Mouse (Mus musculus): ENCODE data around the gene Endod1. TPM values are rescaled to one million over a fixed set of nuclear protein-coding genes. Genes with fewer than 3 reads are reported as not detected.

The Endod1 gene
- polyA plus RNA-seq, 1 experiment from 2014 or later: 18.3 TPM

GRCm38 (mm10) chr9:14342041-14342668, 39.2 kb downstream of the Endod1 start:
- H3K36me3 ChIP-seq (ENCODE audit: insufficient read depth, low read length): no peaks in the 10 kb centered on the region
- no peak overlapping the region for H3K27ac ChIP-seq
- no peak overlapping the region for H3K4me3 ChIP-seq (replicated peaks; ENCODE audit: low read depth, low read length)
- no peaks in the 10 kb centered on the region for H3K27me3 ChIP-seq (ENCODE audit: insufficient read depth, low read length)
- H3K9me3 ChIP-seq (replicated peaks; ENCODE audit: low read length): no peaks in the 10 kb centered on the region
- 54% methylated on average over 4 of the region's 4 CpGs for WGBS
- peak; percentile 83 for DNase-seq (ENCODE audit: low spot score)
- H3K4me1 ChIP-seq (replicated peaks; ENCODE audit: insufficient read depth, low read length): 0 out of 2 replicates have a peak, but pooled peaks cover 3% of the 10 kb centered on the region
- peak; percentile 60 for ATAC-seq (replicated peaks; ENCODE audit: low FRiP score, low read depth)
- peak; percentile 93 for TF ChIP-seq CTCF (IDR thresholded peaks at IDR 0.05; ENCODE audit: low read depth)
- H3K9ac ChIP-seq (ENCODE audit: low read depth, low read length): no peak overlapping the region
- no peak overlapping the region for H3K4me2 ChIP-seq (ENCODE audit: low read length)

- ATAC-seq (replicated peaks; ENCODE audit: low FRiP score, low read depth) (no peak), DNase-seq (ENCODE audit: low spot score) (peak; percentile 10)
- Histone ChIP-seq H3K9me3 (replicated peaks; ENCODE audit: low read length) (no peaks in the 10 kb centered on the region), H3K27me3 (ENCODE audit: insufficient read depth, low read length) (no peaks in the 10 kb centered on the region), H3K36me3 (ENCODE audit: insufficient read depth, low read length) (no peaks in the 10 kb centered on the region), H3K4me2 (ENCODE audit: low read length) (no peak overlapping the region), H3K4me3 (replicated peaks; ENCODE audit: low read depth, low read length) (no peak overlapping the region), H3K4me1 (replicated peaks; ENCODE audit: insufficient read depth, low read length) (0 out of 2 replicates have a peak, but pooled peaks cover 3% of the 10 kb centered on the region), H3K9ac (ENCODE audit: low read depth, low read length) (no peak overlapping the region), H3K27ac (no peak overlapping the region)
- 48% methylated on average over 3 of the region's 3 CpGs for WGBS
- no peak for TF ChIP-seq CTCF (IDR thresholded peaks at IDR 0.05; ENCODE audit: low read depth)
Observed at GRCm38 (mm10) chr9:14338701-14339100, 42.6 kb downstream of the Endod1 start.

- no peak for DNase-seq (ENCODE audit: low spot score)
- no peak overlapping the region for H3K9ac ChIP-seq (ENCODE audit: low read depth, low read length)
- 92% methylated on average over 3 of the region's 3 CpGs for WGBS
- 0 out of 2 replicates have a peak, but pooled peaks cover 3% of the 10 kb centered on the region for H3K4me1 ChIP-seq (replicated peaks; ENCODE audit: insufficient read depth, low read length)
- no peaks in the 10 kb centered on the region for H3K27me3 ChIP-seq (ENCODE audit: insufficient read depth, low read length)
- H3K27ac ChIP-seq: no peak overlapping the region
- TF ChIP-seq CTCF (IDR thresholded peaks at IDR 0.05; ENCODE audit: low read depth): no peak
- no peak for ATAC-seq (replicated peaks; ENCODE audit: low FRiP score, low read depth)
- no peak overlapping the region for H3K4me3 ChIP-seq (replicated peaks; ENCODE audit: low read depth, low read length)
- H3K4me2 ChIP-seq (ENCODE audit: low read length): no peak overlapping the region
- H3K36me3 ChIP-seq (ENCODE audit: insufficient read depth, low read length): no peaks in the 10 kb centered on the region
- no peaks in the 10 kb centered on the region for H3K9me3 ChIP-seq (replicated peaks; ENCODE audit: low read length)
Observed at GRCm38 (mm10) chr9:14336901-14337300, 44.4 kb downstream of the Endod1 start.

GRCm38 (mm10) chr9:14335829-14336228, 45.5 kb downstream of the Endod1 start:
- 86% methylated on average over 4 of the region's 4 CpGs for WGBS
- DNase-seq (ENCODE audit: low spot score): no peak
- no peaks in the 10 kb centered on the region for H3K36me3 ChIP-seq (ENCODE audit: insufficient read depth, low read length)
- H3K9me3 ChIP-seq (replicated peaks; ENCODE audit: low read length): no peaks in the 10 kb centered on the region
- H3K9ac ChIP-seq (ENCODE audit: low read depth, low read length): no peak overlapping the region
- TF ChIP-seq CTCF (IDR thresholded peaks at IDR 0.05; ENCODE audit: low read depth): no peak
- ATAC-seq (replicated peaks; ENCODE audit: low FRiP score, low read depth): no peak
- no peaks in the 10 kb centered on the region for H3K27me3 ChIP-seq (ENCODE audit: insufficient read depth, low read length)
- H3K27ac ChIP-seq: no peak overlapping the region
- 0 out of 2 replicates have a peak, but pooled peaks cover 3% of the 10 kb centered on the region for H3K4me1 ChIP-seq (replicated peaks; ENCODE audit: insufficient read depth, low read length)
- H3K4me2 ChIP-seq (ENCODE audit: low read length): no peak overlapping the region
- H3K4me3 ChIP-seq (replicated peaks; ENCODE audit: low read depth, low read length): no peak overlapping the region

- Histone ChIP-seq H3K9me3 (replicated peaks; ENCODE audit: low read length) (no peaks in the 10 kb centered on the region), H3K4me2 (ENCODE audit: low read length) (no peak overlapping the region), H3K4me1 (replicated peaks; ENCODE audit: insufficient read depth, low read length) (no peaks in the 10 kb centered on the region), H3K4me3 (replicated peaks; ENCODE audit: low read depth, low read length) (no peak overlapping the region), H3K27ac (no peak overlapping the region), H3K36me3 (ENCODE audit: insufficient read depth, low read length) (peaks cover 27% of the 10 kb centered on the region), H3K9ac (ENCODE audit: low read depth, low read length) (no peak overlapping the region), H3K27me3 (ENCODE audit: insufficient read depth, low read length) (no peaks in the 10 kb centered on the region)
- DNase-seq (ENCODE audit: low spot score): no peak
- WGBS: 95% methylated on average over 1 of the region's 1 CpGs
- ATAC-seq (replicated peaks; ENCODE audit: low FRiP score, low read depth): no peak
- no peak for TF ChIP-seq CTCF (IDR thresholded peaks at IDR 0.05; ENCODE audit: low read depth)
Observed at GRCm38 (mm10) chr9:14316618-14317017, 64.7 kb downstream of the Endod1 start.

- no peak for ATAC-seq (replicated peaks; ENCODE audit: low FRiP score, low read depth)
- 90% methylated on average over 7 of the region's 7 CpGs for WGBS
- DNase-seq (ENCODE audit: low spot score): no peak
- Histone ChIP-seq H3K4me3 (replicated peaks; ENCODE audit: low read depth, low read length) (no peak overlapping the region), H3K4me2 (ENCODE audit: low read length) (no peak overlapping the region), H3K4me1 (replicated peaks; ENCODE audit: insufficient read depth, low read length) (no peaks in the 10 kb centered on the region), H3K9me3 (replicated peaks; ENCODE audit: low read length) (no peaks in the 10 kb centered on the region), H3K27me3 (ENCODE audit: insufficient read depth, low read length) (no peaks in the 10 kb centered on the region), H3K27ac (no peak overlapping the region), H3K36me3 (ENCODE audit: insufficient read depth, low read length) (peaks cover 27% of the 10 kb centered on the region), H3K9ac (ENCODE audit: low read depth, low read length) (no peak overlapping the region)
- TF ChIP-seq CTCF (IDR thresholded peaks at IDR 0.05; ENCODE audit: low read depth): no peak
Observed at GRCm38 (mm10) chr9:14314477-14314876, 66.8 kb downstream of the Endod1 start.

GRCm38 (mm10) chr9:14313968-14314367, 67.3 kb downstream of the Endod1 start:
- WGBS: 78% methylated on average over 3 of the region's 3 CpGs
- DNase-seq (ENCODE audit: low spot score): no peak
- Histone ChIP-seq H3K4me1 (replicated peaks; ENCODE audit: insufficient read depth, low read length) (no peaks in the 10 kb centered on the region), H3K27ac (no peak overlapping the region), H3K9ac (ENCODE audit: low read depth, low read length) (no peak overlapping the region), H3K36me3 (ENCODE audit: insufficient read depth, low read length) (peaks cover 29% of the 10 kb centered on the region), H3K27me3 (ENCODE audit: insufficient read depth, low read length) (no peaks in the 10 kb centered on the region), H3K4me3 (replicated peaks; ENCODE audit: low read depth, low read length) (no peak overlapping the region), H3K4me2 (ENCODE audit: low read length) (no peak overlapping the region), H3K9me3 (replicated peaks; ENCODE audit: low read length) (no peaks in the 10 kb centered on the region)
- TF ChIP-seq CTCF (IDR thresholded peaks at IDR 0.05; ENCODE audit: low read depth): no peak
- no peak for ATAC-seq (replicated peaks; ENCODE audit: low FRiP score, low read depth)

All from kidney, postnatal 0 days (tissue).